Mouse (Mus musculus) kidney, postnatal 4 days (tissue): ENCODE results near the gene Rubcn.
A peak's percentile ranks its signal among the peaks of the same experiment; 100 is the strongest.

Experiments
- DNase-seq, 2 experiments: peaks; one replicate each; pipeline ENCODE4 v3.0.0; 2021; ENCODE audit warnings: mixed read lengths in 2 of 2

The Rubcn gene

GRCm38 (mm10) chr16:32815160-32815605 is 62.4 kb downstream of the Rubcn start:
- peak; percentile 65 to 83 for DNase-seq

GRCm38 (mm10) chr16:32814539-32814938 is 63.0 kb downstream of the Rubcn start:
- DNase-seq = peak; percentile 69 to 76

GRCm38 (mm10) chr16:32813771-32814170 is 63.8 kb downstream of the Rubcn start:
- no peak for DNase-seq

GRCm38 (mm10) chr16:32813362-32813761 is 64.2 kb downstream of the Rubcn start:
- peak; percentile 29 to 52 for DNase-seq

GRCm38 (mm10) chr16:32812888-32813361 is 64.6 kb downstream of the Rubcn start:
- peak; percentile 94 to 95 for DNase-seq

- DNase-seq = no peak
These were observed 67.2 kb downstream of the Rubcn start, which contains the start of gene Smbd1 for GRCm38 (mm10) chr16:32810321-32810720. Smbd1 (minus strand) TSS chr16:32810477.

GRCm38 (mm10) chr16:32807408-32808185 is 70.0 kb downstream of the Rubcn start:
- DNase-seq = peak in 1 of 2 experiments; percentile 36

- DNase-seq = peak; percentile 27 to 49
These were observed 72.4 kb downstream of the Rubcn start for GRCm38 (mm10) chr16:32805151-32805550.

- DNase-seq = no peak
These were observed 73.7 kb downstream of the Rubcn start for GRCm38 (mm10) chr16:32803901-32804300.

- DNase-seq = peak; percentile 63 to 76
These were observed 74.2 kb downstream of the Rubcn start for GRCm38 (mm10) chr16:32803252-32803853.

GRCm38 (mm10) chr16:32797426-32797689 is 80.2 kb downstream of the Rubcn start, which contains the start of gene Muc20:
Muc20 (minus strand) TSS chr16:32797435.
- DNase-seq = peak; percentile 31 to 44

- peak in 1 of 2 experiments; percentile 13 for DNase-seq
These were observed 80.7 kb downstream of the Rubcn start for GRCm38 (mm10) chr16:32796676-32797425.

- DNase-seq = no peak
These were observed 82.4 kb downstream of the Rubcn start for GRCm38 (mm10) chr16:32795177-32795576.

- no peak for DNase-seq
These were observed 87.5 kb downstream of the Rubcn start for GRCm38 (mm10) chr16:32790056-32790455.

- DNase-seq = peak in 1 of 2 experiments; percentile 7
These were observed 92.7 kb downstream of the Rubcn start for GRCm38 (mm10) chr16:32784840-32785239.

GRCm38 (mm10) chr16:32783324-32784062 is 94.1 kb downstream of the Rubcn start:
- peak in 1 of 2 experiments; percentile 27 for DNase-seq

- DNase-seq = no peak
These were observed 98.6 kb downstream of the Rubcn start for GRCm38 (mm10) chr16:32778956-32779355.

GRCm38 (mm10) chr16:32776676-32777075 is 100.9 kb downstream of the Rubcn start:
- no peak for DNase-seq
